11 mouse cellular contexts compared by ENCODE assay signal in the genomic region with DNA sequence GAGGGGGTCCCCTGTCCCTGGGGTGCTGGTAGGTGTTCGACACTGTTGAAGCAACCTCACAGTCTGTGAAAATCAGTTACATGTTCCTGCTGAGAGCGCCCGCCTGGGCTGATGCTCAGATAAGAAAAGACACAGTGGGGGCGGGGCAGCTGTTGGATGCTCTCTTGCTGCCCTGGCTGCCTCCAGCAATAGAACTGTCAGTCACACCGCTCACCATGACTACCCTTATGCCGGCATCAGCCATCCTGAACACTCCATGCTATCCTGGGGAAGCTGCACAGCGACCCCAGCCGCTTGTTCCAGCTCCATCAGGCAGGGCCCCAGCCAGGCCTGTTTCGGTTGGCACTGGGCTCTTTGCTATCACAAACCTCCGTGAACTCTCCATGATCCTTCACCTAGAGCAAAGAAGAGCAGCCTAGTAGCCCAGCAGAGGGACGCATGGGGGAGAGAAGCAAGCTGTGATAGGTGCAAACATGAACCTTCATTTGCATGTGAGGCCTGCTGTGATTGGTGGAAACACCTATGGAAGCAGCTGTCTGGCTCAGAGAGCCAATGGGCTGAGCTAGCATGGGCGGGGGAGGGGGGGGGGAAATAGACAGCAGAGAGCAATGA. TPM values are rescaled to one million over a fixed set of nuclear protein-coding genes. Genes with fewer than 3 reads are reported as not detected.
DNase-seq lines count a peak whose midpoint lies in the region; ATAC-seq lines count a peak whose summit lies in the region.
"Had no signal": no experiment of that assay in that cellular context is flagged by ENCODE, and none has a peak within 500 bp of the region (broad histone marks: within the 10 kb centered on the region; RNA-seq: fewer than 3 reads in every experiment).

No protein-coding gene starts in this region.

- H3K27me3 ChIP-seq in forebrain, embryonic 13.5 days: no peaks in the 10 kb centered on the region
- no peaks in the 10 kb centered on the region for H3K27me3 ChIP-seq in midbrain, embryonic 16.5 days (ENCODE audit: control insufficient read depth, insufficient read depth, low read depth, low read length)
- H3K27me3 ChIP-seq: neural tube, embryonic 13.5 days had no signal

- H3K4me3 ChIP-seq in forebrain, embryonic 13.5 days: no peak overlapping the region
- no peak overlapping the region for H3K4me3 ChIP-seq in midbrain, embryonic 16.5 days (ENCODE audit: low read depth, low read length)
- H3K4me3 ChIP-seq: neural tube, embryonic 13.5 days had no signal

- H3K9me3 ChIP-seq in forebrain, embryonic 13.5 days (replicated peaks): peaks cover 7% of the 10 kb centered on the region
- peaks cover 4% of the 10 kb centered on the region; the same call in 1 of the 2 replicates for H3K9me3 ChIP-seq in midbrain, embryonic 16.5 days (replicated peaks; ENCODE audit: control insufficient read depth, low read length, poor library complexity, severe bottlenecking)

- 78% methylated on average over 12 of the region's 12 CpGs for WGBS in forebrain, embryonic 13.5 days
- 51% methylated on average over 12 of the region's 12 CpGs for WGBS in midbrain, embryonic 16.5 days

- intact Hi-C loops in left cerebral cortex, postnatal 4 days (cut with DNase I): no loop called here

- peak; percentile 32 for DNase-seq in adrenal gland, postnatal 14 days
- DNase-seq in adrenal gland, adult 8-10 months: no peak
- DNase-seq in left cerebral cortex, postnatal 4 days: peak; percentile 68
- no peak for DNase-seq in left cerebral cortex, adult 8-10 months (ENCODE audit: low spot score in 2 of 2)
- DNase-seq in cerebellum, adult 11-12 months: no peak

- H3K4me1 ChIP-seq in forebrain, embryonic 13.5 days: peaks cover 7% of the 10 kb centered on the region; the same call in 1 of the 2 replicates
- peaks cover 6% of the 10 kb centered on the region; the same call in 1 of the 2 replicates for H3K4me1 ChIP-seq in midbrain, embryonic 16.5 days (ENCODE audit: control insufficient read depth, insufficient read depth, low read length)
- H3K4me1 ChIP-seq: neural tube, embryonic 13.5 days had no signal

- H3K27ac ChIP-seq in forebrain, embryonic 13.5 days: no peak overlapping the region; the same call in 1 of the 2 replicates
- H3K27ac ChIP-seq in midbrain, embryonic 16.5 days (ENCODE audit: low read length): no peak overlapping the region; the same call in 1 of the 2 replicates
- H3K27ac ChIP-seq: liver, embryonic 14.5 days; neural tube, embryonic 13.5 days had no signal

- ATAC-seq in forebrain, embryonic 13.5 days: 0 out of 2 replicates have a peak, but pooled peaks have one; percentile 48
- peak; percentile 72; the same call in 1 of the 2 replicates for ATAC-seq in midbrain, embryonic 16.5 days
- ATAC-seq in megakaryocyte-erythroid progenitor cell, adult 5-6 weeks (replicated peaks; ENCODE audit: low FRiP score, low TSS enrichment, poor library complexity, severe bottlenecking): no peak

- H3K36me3 ChIP-seq in forebrain, embryonic 13.5 days (ENCODE audit: poor library complexity, severe bottlenecking): no peaks in the 10 kb centered on the region
- no peaks in the 10 kb centered on the region for H3K36me3 ChIP-seq in midbrain, embryonic 16.5 days (ENCODE audit: control insufficient read depth, insufficient read depth, low read length)
- H3K36me3 ChIP-seq: neural tube, embryonic 13.5 days had no signal

- no peak overlapping the region for H3K9ac ChIP-seq in forebrain, embryonic 13.5 days
- no peak overlapping the region for H3K9ac ChIP-seq in midbrain, embryonic 16.5 days (ENCODE audit: low read depth, low read length)
- H3K9ac ChIP-seq: liver, embryonic 14.5 days; neural tube, embryonic 13.5 days had no signal

- H3K4me2 ChIP-seq in forebrain, embryonic 13.5 days: no peak overlapping the region
- H3K4me2 ChIP-seq in midbrain, embryonic 16.5 days (ENCODE audit: low read length): no peak overlapping the region
- H3K4me2 ChIP-seq: neural tube, embryonic 13.5 days had no signal

RNA-seq across cellular contexts. Expression of gene Rflna, which starts 59.7 kb away (rescaled TPM):
- 3.7 and 5.3 TPM in 2 replicates for total RNA-seq in adrenal gland, postnatal 14 days (2021)
- 1 to 10 TPM; 2.4 to 4.6 (median 3.4) TPM for total RNA-seq in adrenal gland, adult 8-10 months (2022)
- 1 to 10 TPM; 2.0 to 2.1 TPM for total RNA-seq in left cerebral cortex, postnatal 4 days (2021)
- under 1 TPM; 0.28 to 0.70 (median 0.60) TPM for total RNA-seq in left cerebral cortex, adult 8-10 months (2022)
- 2.7 and 3.5 TPM in 2 replicates for polyA plus RNA-seq in forebrain, embryonic 13.5 days (2015; fragmentation: Nextera tagmentation; extraction: Ambion mirVana)
- 4.9 and 7.1 TPM in 2 replicates for polyA plus RNA-seq in midbrain, embryonic 16.5 days (2015; fragmentation: Nextera tagmentation; extraction: Ambion mirVana)
- not detected in 2 replicates for total RNA-seq in megakaryocyte-erythroid progenitor cell, adult 5-6 weeks (2014; fragmentation: Nextera tagmentation)
- not detected in 2 replicates for total RNA-seq in megakaryocyte-erythroid progenitor cell, adult 5-6 weeks (2017)
- total RNA-seq: common myeloid progenitor, adult 5-6 weeks had no signal

Comparison
In these comparisons a context has a peak if more than half of its experiments do, and no peak if none do; other contexts are left out.
1. DNase-seq: peak in adrenal gland, postnatal 14 days (single experiment) and left cerebral cortex, postnatal 4 days (single experiment); none in adrenal gland, adult 8-10 months (single experiment), left cerebral cortex, adult 8-10 months (0 of 2) and cerebellum, adult 11-12 months (single experiment).